Comparison of ENCODE assay signal across 21 mouse cellular contexts in genomic region chr3:77197828-77198227, GRCm38 (mm10).
"Had no signal": no experiment of that assay in that cellular context is flagged by ENCODE, and none has a peak within 500 bp of the region (broad histone marks: within the 10 kb centered on the region; RNA-seq: fewer than 3 reads in every experiment).

No protein-coding gene starts in this region.

- ATAC-seq: liver, postnatal 0 days; midbrain, embryonic 13.5 days; midbrain, embryonic 16.5 days had no signal

- DNase-seq: liver; liver, embryonic 13.5 days; liver, postnatal 0 days; right cerebral cortex, adult 18-20 months; right cerebral cortex, postnatal 25 days; right cerebral cortex, postnatal 4 days; spleen, adult 18-20 months; thymus, adult 2 months; thymus, postnatal 25 days; thymus, postnatal 4 days had no signal

- H3K4me2 ChIP-seq: liver, embryonic 11.5 days; liver, embryonic 13.5 days; liver, embryonic 15.5 days; midbrain, embryonic 11.5 days; midbrain, embryonic 13.5 days; neural tube, embryonic 13.5 days; neural tube, embryonic 15.5 days; stomach, embryonic 15.5 days had no signal

- H3K9ac ChIP-seq: liver, embryonic 13.5 days; liver, embryonic 15.5 days; liver, postnatal 0 days; midbrain, embryonic 13.5 days; neural tube, embryonic 13.5 days; neural tube, embryonic 15.5 days; stomach, embryonic 15.5 days had no signal

- H3K4me3 ChIP-seq: liver, embryonic 13.5 days; liver, embryonic 15.5 days; megakaryocyte, embryonic 14.5 days; midbrain, embryonic 13.5 days; myocyte; neural tube, embryonic 13.5 days; neural tube, embryonic 15.5 days; stomach, embryonic 15.5 days had no signal

- H3K4me1 ChIP-seq: liver, embryonic 13.5 days; liver, embryonic 15.5 days; megakaryocyte, embryonic 14.5 days; midbrain, embryonic 13.5 days; neural tube, embryonic 13.5 days; neural tube, embryonic 15.5 days; stomach, embryonic 15.5 days had no signal

- H3K27me3 ChIP-seq: liver, embryonic 13.5 days; liver, embryonic 15.5 days; megakaryocyte, embryonic 14.5 days; midbrain, embryonic 13.5 days; neural tube, embryonic 13.5 days; neural tube, embryonic 15.5 days; stomach, embryonic 15.5 days had no signal

- H3K9me3 ChIP-seq: liver, embryonic 13.5 days; liver, embryonic 15.5 days; midbrain, embryonic 13.5 days; neural tube, embryonic 13.5 days; neural tube, embryonic 15.5 days; stomach, embryonic 15.5 days had no signal

- H3K27ac ChIP-seq: liver, embryonic 13.5 days; liver, embryonic 15.5 days; macrophage; midbrain, embryonic 13.5 days; neural tube, embryonic 13.5 days; neural tube, embryonic 15.5 days; stomach, embryonic 15.5 days had no signal

- H3K36me3 ChIP-seq: liver, embryonic 13.5 days; liver, embryonic 15.5 days; midbrain, embryonic 13.5 days; neural tube, embryonic 13.5 days; neural tube, embryonic 15.5 days; stomach, embryonic 15.5 days had no signal
